Mouse (Mus musculus) erythroblast, embryonic 14.5 days (primary cell): ENCODE measurements around the gene Wsb1.

Experiments used
- GATA1 ChIP-seq: IDR thresholded peaks from 2 replicates; pipeline ENCODE4 v1.6.1; 2012; ENCODE audit warnings: low read length, inconsistent platforms, mixed read lengths
- TAL1 ChIP-seq: IDR thresholded peaks from 3 replicates; pipeline ENCODE4 v1.6.1; 2012; ENCODE audit warnings: low read length, inconsistent platforms, mixed read lengths

- TF ChIP-seq GATA1, result no peak
- TF ChIP-seq TAL1, result no peak
Observed at GRCm38 (mm10) chr11:79207691-79208090, 46.8 kb downstream of the Wsb1 start.
